Mouse (Mus musculus) heart, embryonic 16.5 days (tissue): ENCODE results near the gene Olfr1015. TPM values are rescaled to one million over a fixed set of nuclear protein-coding genes. Genes with fewer than 3 reads are reported as not detected.

ENCODE experiments used
- polyA plus RNA-seq: library from polyadenylated mRNA; unstranded; fragments of >200 nt; fragmentation: Nextera tagmentation; extraction: Ambion mirVana; gene quantifications from 2 replicates; pipeline ENCODE4 v1.2.1, GENCODE M21; 2015

The Olfr1015 gene
- polyA plus RNA-seq, 1 experiment from 2014 or later: not detected

Other genes starting within 250 kb of the Olfr1015 start
- gene Olfr996, start 202.8 kb upstream of the Olfr1015 start, polyA plus RNA-seq: not detected in 2 replicates
- gene Olfr998, start 193.1 kb upstream of the Olfr1015 start, polyA plus RNA-seq: not detected in 2 replicates
- not detected in 2 replicates for gene Olfr1000, start 170.1 kb upstream of the Olfr1015 start, polyA plus RNA-seq
- gene Olfr1002, start 131.3 kb upstream of the Olfr1015 start, polyA plus RNA-seq: not detected in 2 replicates
- gene Olfr154, start 117.6 kb upstream of the Olfr1015 start, polyA plus RNA-seq: not detected in 2 replicates
- gene Olfr1006, start 103.2 kb upstream of the Olfr1015 start, polyA plus RNA-seq: not detected in 2 replicates
- not detected in 2 replicates for gene Olfr1008, start 92.6 kb upstream of the Olfr1015 start, polyA plus RNA-seq
- not detected in 2 replicates for gene Olfr1009, start 66.6 kb upstream of the Olfr1015 start, polyA plus RNA-seq
- not detected in 2 replicates for gene Olfr1012, start 19.3 kb upstream of the Olfr1015 start, polyA plus RNA-seq
- gene Olfr1013, start 14.9 kb upstream of the Olfr1015 start, polyA plus RNA-seq: not detected in 2 replicates
- not detected in 2 replicates for gene Olfr1014, start 9.3 kb upstream of the Olfr1015 start, polyA plus RNA-seq
- gene Olfr1016, start 20.5 kb downstream of the Olfr1015 start, polyA plus RNA-seq: not detected in 2 replicates
- gene Olfr1018, start 36.5 kb downstream of the Olfr1015 start, polyA plus RNA-seq: not detected in 2 replicates
- not detected in 2 replicates for gene Olfr1019, start 63.5 kb downstream of the Olfr1015 start, polyA plus RNA-seq
- gene Olfr1020, start 65.0 kb downstream of the Olfr1015 start, polyA plus RNA-seq: not detected in 2 replicates
- gene Olfr1022, start 86.6 kb downstream of the Olfr1015 start, polyA plus RNA-seq: not detected in 2 replicates
- not detected in 2 replicates for gene Olfr1023, start 103.6 kb downstream of the Olfr1015 start, polyA plus RNA-seq
- not detected in 2 replicates for gene Olfr1024, start 123.0 kb downstream of the Olfr1015 start, polyA plus RNA-seq
- not detected in 2 replicates for gene Olfr1025-ps1, start 133.2 kb downstream of the Olfr1015 start, polyA plus RNA-seq
- not detected in 2 replicates for gene Olfr1026, start 139.5 kb downstream of the Olfr1015 start, polyA plus RNA-seq
- gene Olfr1028, start 168.4 kb downstream of the Olfr1015 start, polyA plus RNA-seq: not detected in 2 replicates
- gene Olfr1029, start 191.9 kb downstream of the Olfr1015 start, polyA plus RNA-seq: not detected in 2 replicates
- not detected in 2 replicates for gene Olfr1030, start 197.3 kb downstream of the Olfr1015 start, polyA plus RNA-seq
- gene Olfr1031, start 208.3 kb downstream of the Olfr1015 start, polyA plus RNA-seq: not detected in 2 replicates
- not detected in 2 replicates for gene Olfr1032, start 223.5 kb downstream of the Olfr1015 start, polyA plus RNA-seq
- 6.3 and 6.4 TPM in 2 replicates for gene Olfr1033, start 238.6 kb downstream of the Olfr1015 start, polyA plus RNA-seq